Mouse (Mus musculus) heart, adult 2 months (tissue): ENCODE data around the gene Creld1.
A peak's percentile ranks its signal among the peaks of the same experiment; 100 is the strongest.

Experiments used
- CTCF ChIP-seq: fragments of 200-600 bp; IDR thresholded peaks from 2 replicates; pipeline ENCODE4 v1.8.1; 2022; ENCODE audit warnings: antibody characterized with exemption, mild to moderate bottlenecking, moderate library complexity
- POLR2A ChIP-seq: fragments of 200-500 bp; IDR thresholded peaks from 2 replicates; pipeline ENCODE4 v1.6.1; 2011; ENCODE audit warnings: mild to moderate bottlenecking, low read depth, low read length, control low read depth; ENCODE audit not compliant: insufficient read depth

DNA sequence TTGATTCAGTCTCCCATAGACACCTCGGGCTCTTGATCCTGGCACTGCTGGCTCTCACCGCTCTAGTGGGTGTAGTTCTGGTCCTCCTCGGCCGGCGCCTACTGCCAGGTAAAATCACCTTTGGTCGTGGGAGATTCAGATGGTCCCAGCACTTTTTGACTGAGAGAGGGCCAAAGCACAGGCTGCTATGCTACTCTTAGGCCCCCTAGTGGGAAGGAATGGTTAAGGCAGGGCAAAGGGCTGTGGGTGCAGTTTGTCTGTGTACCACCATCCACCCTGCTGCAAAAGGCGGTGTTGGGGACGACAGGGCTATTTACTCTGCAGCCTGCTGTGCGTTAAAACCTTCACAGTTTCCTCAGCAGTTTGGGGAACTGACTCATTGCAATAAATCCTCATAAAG lies 14.1 kb upstream of the Creld1 start:
- TF ChIP-seq CTCF (peak; percentile 70), POLR2A (no peak)
